Mouse (Mus musculus) forebrain, embryonic 12.5 days (tissue): ENCODE data around the gene Ubl3. TPM values are rescaled to one million over a fixed set of nuclear protein-coding genes. Genes with fewer than 3 reads are reported as not detected.

Experiments used
- ATAC-seq: fragments of 200-750 bp; cut with Nextera tagmentation; 2 replicates; pipeline ENCODE4 v1.8.0; 2017; ENCODE audit warnings: moderate TSS enrichment; ENCODE audit not compliant: low FRiP score
- H3K27ac ChIP-seq: fragments of 300-500 bp; sonication (generic); 2 replicates; pipeline ENCODE4 v1.5.1; 2016; ENCODE audit warnings: mild to moderate bottlenecking
- H3K27me3 ChIP-seq: fragments of 300-500 bp; sonication (generic); 2 replicates; pipeline ENCODE4 v1.6.1; 2016; ENCODE audit warnings: mild to moderate bottlenecking
- H3K36me3 ChIP-seq: fragments of 300-500 bp; sonication (generic); replicated peaks from 2 replicates; pipeline ENCODE4 v1.6.1; 2016; ENCODE audit warnings: mild to moderate bottlenecking
- H3K4me1 ChIP-seq: fragments of 300-500 bp; sonication (generic); 2 replicates; pipeline ENCODE4 v1.6.1; 2016
- H3K4me2 ChIP-seq: fragments of 300-500 bp; sonication (generic); 2 replicates; pipeline ENCODE4 v1.6.1; 2016; ENCODE audit warnings: mild to moderate bottlenecking, moderate library complexity
- H3K4me3 ChIP-seq: fragments of 300-500 bp; sonication (generic); replicated peaks from 2 replicates; pipeline ENCODE4 v1.5.1; 2016; ENCODE audit warnings: mild to moderate bottlenecking
- H3K9ac ChIP-seq: fragments of 300-500 bp; sonication (generic); 2 replicates; pipeline ENCODE4 v1.6.1; 2016; ENCODE audit warnings: mild to moderate bottlenecking
- H3K9me3 ChIP-seq: fragments of 300-500 bp; sonication (generic); 2 replicates; pipeline ENCODE4 v1.6.1; 2016
- WGBS: fragments of 180-500 bp; shearing (Covaris S2); methylation state at CpG from one replicate; pipeline ENCODE4 v1.1.7; 2016; 5-methylcytosine and 5-hydroxymethylcytosine counted together
- polyA plus RNA-seq: library from polyadenylated mRNA; unstranded; fragments of >200 nt; fragmentation: Nextera tagmentation; extraction: Ambion mirVana; gene quantifications from 2 replicates; pipeline ENCODE4 v1.2.1, GENCODE M21; 2016

Gene Ubl3
- polyA plus RNA-seq, 1 experiment from 2014 or later, result 94.6 TPM

GRCm38 (mm10) chr5:148463783-148464294 is 88.8 kb downstream of the Ubl3 start:
- Histone ChIP-seq H3K9me3 (0 out of 2 replicates have a peak, but pooled peaks cover 5% of the 10 kb centered on the region), H3K4me1 (peaks cover 10% of the 10 kb centered on the region), H3K27me3 (no peaks in the 10 kb centered on the region), H3K4me2 (no peak overlapping the region), H3K9ac (no peak overlapping the region), H3K36me3 (no peaks in the 10 kb centered on the region), H3K27ac (no peak overlapping the region), H3K4me3 (no peak overlapping the region)
- no peak for ATAC-seq
- 93% methylated on average over 6 of the region's 6 CpGs for WGBS

Other genes with a start within 250 kb of the Ubl3 start
- 18.4 and 23.3 TPM in 2 replicates for gene Slc7a1, start 152.9 kb downstream of the Ubl3 start, polyA plus RNA-seq